Mouse (Mus musculus): ENCODE data around the gene Capn7. TPM values are rescaled to one million over a fixed set of nuclear protein-coding genes. Genes with fewer than 3 reads are reported as not detected.

Capn7 gene
- total and polyA plus RNA-seq, 2 experiments from 2014 or later: 55.9 to 73.7 TPM

DNA sequence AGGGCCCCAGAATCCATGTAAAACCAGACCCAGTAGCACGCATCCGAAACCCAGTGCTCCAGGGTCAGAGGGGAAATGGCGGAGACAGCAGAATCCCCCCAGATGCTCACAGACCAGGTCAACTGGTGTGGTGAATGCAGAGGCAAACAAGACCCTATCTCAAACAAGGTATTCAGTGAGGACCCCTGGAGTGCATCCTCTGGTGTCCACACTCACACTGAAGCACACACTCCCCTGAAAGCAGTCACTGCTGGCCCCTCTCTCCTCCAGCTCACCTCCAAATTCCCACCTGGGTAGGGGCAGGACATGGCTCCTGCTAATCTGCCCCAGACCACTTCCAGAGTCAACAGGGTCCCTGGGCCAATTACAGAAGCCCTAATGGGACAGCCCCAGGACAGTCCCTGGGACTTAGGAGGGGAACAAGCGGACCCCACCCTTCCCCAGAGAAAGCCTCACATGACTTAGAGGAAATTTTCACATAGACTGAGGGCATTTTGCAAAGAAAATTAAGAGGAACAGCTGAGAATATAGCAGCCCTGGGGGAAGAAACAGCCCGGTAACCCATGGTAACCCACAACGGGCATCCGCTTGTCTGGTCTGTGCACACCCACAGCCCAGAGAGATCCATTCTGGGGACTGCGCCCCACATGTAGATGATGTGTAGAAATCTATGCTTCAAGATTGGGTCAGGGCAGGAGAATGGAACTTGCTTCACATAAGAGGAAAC, 53.1 kb downstream of the Capn7 start:
- ATAC-seq (ENCODE audit: low FRiP score) (no peak), DNase-seq (ENCODE audit: low spot score) (no peak)
- TF ChIP-seq CTCF (IDR thresholded peaks at IDR 0.05): no peak
- Histone ChIP-seq H3K4me2 (ENCODE audit: low read depth, low read length, poor library complexity, severe bottlenecking) (no peak overlapping the region), H3K9ac (replicated peaks; ENCODE audit: low read length, poor library complexity, severe bottlenecking) (no peak overlapping the region), H3K9me3 (ENCODE audit: low read length) (no peaks in the 10 kb centered on the region), H3K27me3 (ENCODE audit: insufficient read depth, low read length) (no peaks in the 10 kb centered on the region), H3K36me3 (ENCODE audit: insufficient read depth, low read length) (peaks cover 9% of the 10 kb centered on the region; the same call in 1 of the 2 replicates), H3K4me3 (ENCODE audit: low read depth, low read length) (no peak overlapping the region), H3K4me1 (ENCODE audit: insufficient read depth, low read length) (no peaks in the 10 kb centered on the region), H3K27ac (ENCODE audit: low read depth, low read length) (no peak overlapping the region)
- 88% methylated on average over 8 of the region's 8 CpGs for WGBS

DNA sequence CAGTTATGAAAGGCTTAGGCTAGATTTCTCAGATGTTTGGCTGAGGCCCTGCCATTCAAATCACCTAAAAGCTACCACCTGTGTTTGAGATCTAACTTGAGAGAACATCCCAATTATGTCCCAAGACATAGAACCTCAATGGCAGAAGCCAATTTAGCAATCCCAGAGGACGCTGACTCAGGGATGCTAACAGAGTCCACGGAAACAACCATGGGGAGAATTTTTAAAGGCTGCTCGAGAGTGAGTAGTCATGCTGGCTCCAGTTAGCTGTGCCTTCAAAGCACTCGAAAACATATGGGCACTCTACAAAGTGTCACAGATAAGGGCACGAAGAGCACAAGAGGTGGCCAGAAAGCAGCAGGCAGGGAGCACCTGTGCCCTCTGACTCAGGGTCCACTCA, 55.9 kb downstream of the Capn7 start:
- H3K27me3 ChIP-seq (ENCODE audit: insufficient read depth, low read length): no peaks in the 10 kb centered on the region
- 88% methylated on average over 5 of the region's 5 CpGs for WGBS
- no peak overlapping the region for H3K4me2 ChIP-seq (ENCODE audit: low read depth, low read length, poor library complexity, severe bottlenecking)
- H3K9ac ChIP-seq (replicated peaks; ENCODE audit: low read length, poor library complexity, severe bottlenecking): no peak overlapping the region
- H3K27ac ChIP-seq (ENCODE audit: low read depth, low read length): no peak overlapping the region
- DNase-seq (ENCODE audit: low spot score) (no peak), ATAC-seq (ENCODE audit: low FRiP score) (no peak)
- no peak for TF ChIP-seq CTCF (IDR thresholded peaks at IDR 0.05)
- no peaks in the 10 kb centered on the region for H3K4me1 ChIP-seq (ENCODE audit: insufficient read depth, low read length)
- H3K9me3 ChIP-seq (ENCODE audit: low read length): no peaks in the 10 kb centered on the region
- H3K4me3 ChIP-seq (ENCODE audit: low read depth, low read length): no peak overlapping the region
- H3K36me3 ChIP-seq (ENCODE audit: insufficient read depth, low read length): peaks cover 4% of the 10 kb centered on the region; the same call in 1 of the 2 replicates

DNA sequence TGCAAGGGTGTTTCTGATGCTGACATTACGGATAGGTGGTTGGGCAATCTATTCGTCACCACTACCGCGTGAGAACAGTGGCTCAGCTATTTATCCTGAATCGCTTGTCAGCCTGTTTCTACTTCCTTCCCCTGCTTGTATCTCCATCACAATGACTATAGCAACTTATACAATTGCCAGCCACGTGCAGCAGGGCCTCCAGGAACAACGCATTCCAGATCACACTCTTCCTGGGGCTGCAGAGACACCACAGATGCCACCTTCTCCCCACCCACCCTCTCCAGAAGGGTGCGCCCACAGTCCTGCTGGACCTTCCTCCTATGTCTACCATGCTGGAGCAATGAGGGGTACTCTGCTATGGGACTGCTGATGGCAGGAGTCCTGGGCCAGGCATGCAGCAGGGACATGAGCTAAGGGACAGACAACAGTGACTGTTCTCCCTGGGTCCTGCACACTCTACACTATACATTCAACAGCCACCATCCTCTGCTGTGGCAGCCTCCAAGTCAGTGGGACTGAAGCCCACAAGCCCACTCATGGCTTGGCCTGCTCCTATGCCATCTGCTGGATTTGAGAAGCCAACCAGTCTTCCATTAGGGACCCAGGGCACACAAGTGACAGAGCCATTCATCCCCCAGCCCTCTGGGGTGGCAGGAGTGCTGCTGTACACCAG, 56.6 kb downstream of the Capn7 start:
- Histone ChIP-seq H3K9me3 (ENCODE audit: low read length) (no peaks in the 10 kb centered on the region), H3K36me3 (ENCODE audit: insufficient read depth, low read length) (no peaks in the 10 kb centered on the region), H3K4me2 (ENCODE audit: low read depth, low read length, poor library complexity, severe bottlenecking) (no peak overlapping the region), H3K27ac (ENCODE audit: low read depth, low read length) (no peak overlapping the region), H3K27me3 (ENCODE audit: insufficient read depth, low read length) (no peaks in the 10 kb centered on the region), H3K4me3 (ENCODE audit: low read depth, low read length) (no peak overlapping the region), H3K4me1 (ENCODE audit: insufficient read depth, low read length) (no peaks in the 10 kb centered on the region), H3K9ac (replicated peaks; ENCODE audit: low read length, poor library complexity, severe bottlenecking) (no peak overlapping the region)
- WGBS: 66% methylated on average over 8 of the region's 8 CpGs
- no peak for DNase-seq (ENCODE audit: low spot score)
- no peak for ATAC-seq (ENCODE audit: low FRiP score)
- no peak for TF ChIP-seq CTCF (IDR thresholded peaks at IDR 0.05)

DNA sequence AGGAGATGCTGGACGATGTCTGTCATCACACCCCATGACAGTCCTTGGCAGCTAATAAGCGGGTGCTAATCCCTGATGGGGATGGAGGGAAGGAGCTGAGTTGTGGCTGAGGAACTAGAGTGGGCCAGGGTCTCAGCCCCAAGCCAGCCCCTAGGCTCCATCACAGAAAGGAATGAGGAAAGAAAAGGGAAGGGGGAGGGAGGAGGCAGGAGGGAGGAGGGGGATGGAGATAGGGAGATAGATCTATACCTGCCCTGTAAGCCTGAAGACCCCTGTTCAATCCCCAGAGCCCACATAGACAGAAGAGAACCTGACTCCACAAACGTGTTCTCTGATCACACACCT, 57.1 kb downstream of the Capn7 start:
- Histone ChIP-seq H3K4me3 (ENCODE audit: low read depth, low read length) (no peak overlapping the region), H3K36me3 (ENCODE audit: insufficient read depth, low read length) (no peaks in the 10 kb centered on the region), H3K27me3 (ENCODE audit: insufficient read depth, low read length) (no peaks in the 10 kb centered on the region), H3K4me1 (ENCODE audit: insufficient read depth, low read length) (no peaks in the 10 kb centered on the region), H3K9me3 (ENCODE audit: low read length) (no peaks in the 10 kb centered on the region), H3K4me2 (ENCODE audit: low read depth, low read length, poor library complexity, severe bottlenecking) (no peak overlapping the region), H3K9ac (replicated peaks; ENCODE audit: low read length, poor library complexity, severe bottlenecking) (no peak overlapping the region), H3K27ac (ENCODE audit: low read depth, low read length) (no peak overlapping the region)
- DNase-seq (ENCODE audit: low spot score): no peak
- no peak for ATAC-seq (ENCODE audit: low FRiP score)
- 75% methylated on average over 3 of the region's 3 CpGs for WGBS
- TF ChIP-seq CTCF (IDR thresholded peaks at IDR 0.05): no peak

DNA sequence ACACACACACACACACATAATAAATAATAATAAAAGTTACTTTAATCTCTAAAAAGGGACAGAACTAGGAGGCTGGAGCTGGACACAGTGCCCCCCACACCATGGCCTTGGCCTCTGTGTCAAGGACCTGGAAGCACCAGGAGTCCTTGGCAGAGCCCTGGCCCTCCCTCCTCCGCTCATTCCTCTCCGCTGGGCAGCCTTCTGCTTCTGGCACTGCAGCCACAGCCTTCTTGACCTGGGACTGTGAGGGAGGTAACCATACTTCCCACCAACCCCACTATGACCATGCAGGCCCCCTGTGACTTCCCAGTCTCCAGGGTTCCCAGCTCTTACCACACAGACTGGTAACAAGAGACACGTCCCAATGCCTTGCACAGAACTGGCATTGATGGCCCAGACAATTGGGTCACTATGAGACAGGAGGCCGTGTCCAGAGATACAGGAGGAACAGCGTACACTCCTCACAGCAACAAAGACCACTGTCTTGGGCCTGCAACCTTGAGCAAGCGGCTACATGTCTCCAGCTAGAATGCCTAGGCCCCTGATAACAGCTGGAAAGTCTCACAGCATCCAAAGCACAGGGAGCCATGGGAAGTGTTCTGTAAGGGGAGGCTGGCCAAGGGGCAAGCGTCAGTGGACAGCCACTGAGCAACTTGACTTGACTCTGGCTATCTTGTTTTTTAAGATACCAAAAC, 57.6 kb downstream of the Capn7 start:
- ATAC-seq (ENCODE audit: low FRiP score) (no peak), DNase-seq (ENCODE audit: low spot score) (no peak)
- H3K36me3 ChIP-seq (ENCODE audit: insufficient read depth, low read length): no peaks in the 10 kb centered on the region
- no peaks in the 10 kb centered on the region for H3K4me1 ChIP-seq (ENCODE audit: insufficient read depth, low read length)
- H3K4me3 ChIP-seq (ENCODE audit: low read depth, low read length): no peak overlapping the region
- no peak overlapping the region for H3K27ac ChIP-seq (ENCODE audit: low read depth, low read length)
- no peak for TF ChIP-seq CTCF (IDR thresholded peaks at IDR 0.05)
- H3K9me3 ChIP-seq (ENCODE audit: low read length): no peaks in the 10 kb centered on the region
- no peak overlapping the region for H3K4me2 ChIP-seq (ENCODE audit: low read depth, low read length, poor library complexity, severe bottlenecking)
- H3K27me3 ChIP-seq (ENCODE audit: insufficient read depth, low read length): no peaks in the 10 kb centered on the region
- no peak overlapping the region for H3K9ac ChIP-seq (replicated peaks; ENCODE audit: low read length, poor library complexity, severe bottlenecking)
- WGBS: 94% methylated on average over 7 of the region's 7 CpGs
